Mouse (Mus musculus): ENCODE results near the gene Olfr1177-ps. TPM values are rescaled to one million over a fixed set of nuclear protein-coding genes. Genes with fewer than 3 reads are reported as not detected.

Gene Olfr1177-ps
- not detected in 2 replicates for polyA plus RNA-seq (2014; fragmentation: Nextera tagmentation; extraction: Ambion mirVana)

GRCm38 (mm10) chr2:88346392-88346791 lies at the start of gene Olfr1177-ps:
Olfr1177-ps (minus strand) TSS chr2:88346492.
- Histone ChIP-seq H3K9ac (no peak within 1 kb of the TSS), H3K9me3 (ENCODE audit: control insufficient read depth, low read length) (no peaks in the 10 kb centered on the region), H3K27me3 (ENCODE audit: control insufficient read depth, insufficient read depth, low read length) (no peaks in the 10 kb centered on the region), H3K4me1 (replicated peaks; ENCODE audit: control insufficient read depth, insufficient read depth, low read length) (no peaks in the 10 kb centered on the region), H3K36me3 (replicated peaks; ENCODE audit: control insufficient read depth, insufficient read depth) (no peaks in the 10 kb centered on the region), H3K4me2 (replicated peaks) (no peak within 1 kb of the TSS), H3K27ac (no peak within 1 kb of the TSS), H3K4me3 (replicated peaks; ENCODE audit: low read length) (no peak within 1 kb of the TSS)
- 81% methylated on average over 1 of the region's 1 CpGs for WGBS
- ATAC-seq (ENCODE audit: low FRiP score) (no peak), DNase-seq (ENCODE audit: low spot score) (no peak)

GRCm38 (mm10) chr2:88386762-88387161 lies 40.5 kb upstream of the Olfr1177-ps start, which contains the start of gene Olfr1178:
Olfr1178 (plus strand) TSS chr2:88387062.
- no peaks in the 10 kb centered on the region for H3K9me3 ChIP-seq (ENCODE audit: control insufficient read depth, low read length)
- ATAC-seq (ENCODE audit: low FRiP score) = no peak
- no peak within 1 kb of the TSS for H3K4me2 ChIP-seq (replicated peaks)
- H3K36me3 ChIP-seq (replicated peaks; ENCODE audit: control insufficient read depth, insufficient read depth) = no peaks in the 10 kb centered on the region
- H3K4me1 ChIP-seq (replicated peaks; ENCODE audit: control insufficient read depth, insufficient read depth, low read length) = no peaks in the 10 kb centered on the region
- no peak within 1 kb of the TSS for H3K4me3 ChIP-seq (replicated peaks; ENCODE audit: low read length)
- WGBS = 80% methylated on average over 1 of the region's 1 CpGs
- DNase-seq (ENCODE audit: low spot score) = no peak
- H3K9ac ChIP-seq = no peak within 1 kb of the TSS
- H3K27ac ChIP-seq = no peak within 1 kb of the TSS
- no peaks in the 10 kb centered on the region for H3K27me3 ChIP-seq (ENCODE audit: control insufficient read depth, insufficient read depth, low read length)

- no peaks in the 10 kb centered on the region for H3K27me3 ChIP-seq (ENCODE audit: control insufficient read depth, insufficient read depth, low read length)
- no peaks in the 10 kb centered on the region for H3K4me1 ChIP-seq (replicated peaks; ENCODE audit: control insufficient read depth, insufficient read depth, low read length)
- DNase-seq (ENCODE audit: low spot score) = peak; percentile 85
- H3K36me3 ChIP-seq (replicated peaks; ENCODE audit: control insufficient read depth, insufficient read depth) = no peaks in the 10 kb centered on the region
- H3K9me3 ChIP-seq (ENCODE audit: control insufficient read depth, low read length) = no peaks in the 10 kb centered on the region
- H3K27ac ChIP-seq = no peak overlapping the region
- H3K4me2 ChIP-seq (replicated peaks) = no peak overlapping the region
- H3K9ac ChIP-seq = no peak overlapping the region
- 5% methylated on average over 2 of the region's 2 CpGs for WGBS
- ATAC-seq (ENCODE audit: low FRiP score) = peak; percentile 60; the same call in 1 of the 2 replicates
- H3K4me3 ChIP-seq (replicated peaks; ENCODE audit: low read length) = no peak overlapping the region
These were observed 10.0 kb upstream of the Olfr1177-ps start for GRCm38 (mm10) chr2:88356304-88356703.

- Histone ChIP-seq H3K27ac (no peak within 1 kb of the TSS), H3K4me1 (replicated peaks; ENCODE audit: control insufficient read depth, insufficient read depth, low read length) (no peaks in the 10 kb centered on the region), H3K36me3 (replicated peaks; ENCODE audit: control insufficient read depth, insufficient read depth) (no peaks in the 10 kb centered on the region), H3K27me3 (ENCODE audit: control insufficient read depth, insufficient read depth, low read length) (no peaks in the 10 kb centered on the region), H3K9me3 (ENCODE audit: control insufficient read depth, low read length) (no peaks in the 10 kb centered on the region), H3K4me2 (replicated peaks) (no peak within 1 kb of the TSS), H3K9ac (no peak within 1 kb of the TSS), H3K4me3 (replicated peaks; ENCODE audit: low read length) (no peak within 1 kb of the TSS)
- 74% methylated on average over 1 of the region's 1 CpGs for WGBS
- DNase-seq (ENCODE audit: low spot score) = no peak
- ATAC-seq (ENCODE audit: low FRiP score) = no peak
These were observed 9.9 kb downstream of the Olfr1177-ps start, which contains the start of gene Olfr1176 for GRCm38 (mm10) chr2:88336421-88336820. Olfr1176 (plus strand) TSS chr2:88336721.

- Histone ChIP-seq H3K9ac (no peak within 1 kb of the TSS), H3K4me3 (replicated peaks; ENCODE audit: low read length) (no peak within 1 kb of the TSS), H3K27ac (no peak within 1 kb of the TSS), H3K9me3 (ENCODE audit: control insufficient read depth, low read length) (no peaks in the 10 kb centered on the region), H3K27me3 (ENCODE audit: control insufficient read depth, insufficient read depth, low read length) (no peaks in the 10 kb centered on the region), H3K4me2 (replicated peaks) (no peak within 1 kb of the TSS), H3K4me1 (replicated peaks; ENCODE audit: control insufficient read depth, insufficient read depth, low read length) (no peaks in the 10 kb centered on the region), H3K36me3 (replicated peaks; ENCODE audit: control insufficient read depth, insufficient read depth) (no peaks in the 10 kb centered on the region)
- DNase-seq (ENCODE audit: low spot score) (no peak), ATAC-seq (ENCODE audit: low FRiP score) (no peak)
- 93% methylated on average over 2 of the region's 2 CpGs for WGBS
These were observed 19.2 kb downstream of the Olfr1177-ps start, which contains the start of gene Olfr1175-ps for GRCm38 (mm10) chr2:88327115-88327514. Olfr1175-ps (minus strand) TSS chr2:88327215.

- no peak for DNase-seq (ENCODE audit: low spot score)
- WGBS = 90% methylated on average over 4 of the region's 4 CpGs
- Histone ChIP-seq H3K4me3 (replicated peaks; ENCODE audit: low read length) (no peak within 1 kb of the TSS), H3K4me2 (replicated peaks) (no peak within 1 kb of the TSS), H3K27ac (no peak within 1 kb of the TSS), H3K4me1 (replicated peaks; ENCODE audit: control insufficient read depth, insufficient read depth, low read length) (no peaks in the 10 kb centered on the region), H3K9me3 (ENCODE audit: control insufficient read depth, low read length) (no peaks in the 10 kb centered on the region), H3K9ac (no peak within 1 kb of the TSS), H3K36me3 (replicated peaks; ENCODE audit: control insufficient read depth, insufficient read depth) (no peaks in the 10 kb centered on the region), H3K27me3 (ENCODE audit: control insufficient read depth, insufficient read depth, low read length) (no peaks in the 10 kb centered on the region)
- no peak for ATAC-seq (ENCODE audit: low FRiP score)
These were observed 31.3 kb downstream of the Olfr1177-ps start, which contains the start of gene Olfr1174-ps for GRCm38 (mm10) chr2:88315035-88315434. Olfr1174-ps (minus strand) TSS chr2:88315135.

Other genes with a start within 250 kb of the Olfr1177-ps start
- not detected in 2 replicates for gene Olfr1166, start 218.2 kb downstream of the Olfr1177-ps start, polyA plus RNA-seq (2014; fragmentation: Nextera tagmentation; extraction: Ambion mirVana)
- gene Olfr1167, start 191.3 kb downstream of the Olfr1177-ps start, polyA plus RNA-seq (2014; fragmentation: Nextera tagmentation; extraction: Ambion mirVana) = not detected in 2 replicates
- not detected in 2 replicates for gene Olfr1168, start 164.6 kb downstream of the Olfr1177-ps start, polyA plus RNA-seq (2014; fragmentation: Nextera tagmentation; extraction: Ambion mirVana)
- gene Olfr1170, start 118.2 kb downstream of the Olfr1177-ps start, polyA plus RNA-seq (2014; fragmentation: Nextera tagmentation; extraction: Ambion mirVana) = not detected in 2 replicates
- gene Olfr1173, start 66.6 kb downstream of the Olfr1177-ps start, polyA plus RNA-seq (2014; fragmentation: Nextera tagmentation; extraction: Ambion mirVana) = not detected in 2 replicates
- not detected in 2 replicates for gene Olfr1174-ps, start 31.4 kb downstream of the Olfr1177-ps start, polyA plus RNA-seq (2014; fragmentation: Nextera tagmentation; extraction: Ambion mirVana)
- gene Olfr1175-ps, start 19.3 kb downstream of the Olfr1177-ps start, polyA plus RNA-seq (2014; fragmentation: Nextera tagmentation; extraction: Ambion mirVana) = not detected in 2 replicates
- not detected in 2 replicates for gene Olfr1176, start 9.8 kb downstream of the Olfr1177-ps start, polyA plus RNA-seq (2014; fragmentation: Nextera tagmentation; extraction: Ambion mirVana)
- gene Olfr1178, start 40.6 kb upstream of the Olfr1177-ps start, polyA plus RNA-seq (2014; fragmentation: Nextera tagmentation; extraction: Ambion mirVana) = not detected in 2 replicates
- gene Olfr1179, start 60.0 kb upstream of the Olfr1177-ps start, polyA plus RNA-seq (2014; fragmentation: Nextera tagmentation; extraction: Ambion mirVana) = not detected in 2 replicates
- not detected in 2 replicates for gene Olfr1180, start 72.7 kb upstream of the Olfr1177-ps start, polyA plus RNA-seq (2014; fragmentation: Nextera tagmentation; extraction: Ambion mirVana)
- not detected in 2 replicates for gene Olfr1181, start 79.7 kb upstream of the Olfr1177-ps start, polyA plus RNA-seq (2014; fragmentation: Nextera tagmentation; extraction: Ambion mirVana)
- gene Gm13757, start 102.6 kb upstream of the Olfr1177-ps start, polyA plus RNA-seq (2014; fragmentation: Nextera tagmentation; extraction: Ambion mirVana) = not detected in 2 replicates
- gene Olfr1183, start 108.4 kb upstream of the Olfr1177-ps start, polyA plus RNA-seq (2014; fragmentation: Nextera tagmentation; extraction: Ambion mirVana) = not detected in 2 replicates
- gene Olfr1184, start 137.1 kb upstream of the Olfr1177-ps start, polyA plus RNA-seq (2014; fragmentation: Nextera tagmentation; extraction: Ambion mirVana) = not detected in 2 replicates
- not detected in 2 replicates for gene Olfr1185-ps1, start 146.8 kb upstream of the Olfr1177-ps start, polyA plus RNA-seq (2014; fragmentation: Nextera tagmentation; extraction: Ambion mirVana)
- not detected in 2 replicates for gene Olfr1186, start 172.1 kb upstream of the Olfr1177-ps start, polyA plus RNA-seq (2014; fragmentation: Nextera tagmentation; extraction: Ambion mirVana)
- gene Olfr1188, start 210.4 kb upstream of the Olfr1177-ps start, polyA plus RNA-seq (2014; fragmentation: Nextera tagmentation; extraction: Ambion mirVana) = not detected in 2 replicates
- not detected in 2 replicates for gene Olfr1189, start 240.0 kb upstream of the Olfr1177-ps start, polyA plus RNA-seq (2014; fragmentation: Nextera tagmentation; extraction: Ambion mirVana)